Mouse (Mus musculus) kidney, embryonic 16.5 days (tissue): Measurements from ENCODE around the gene Tinagl1. TPM values are rescaled to one million over a fixed set of nuclear protein-coding genes. Genes with fewer than 3 reads are reported as not detected.

Experiments used
- ATAC-seq: fragments of 200-750 bp; cut with Nextera tagmentation; 2 replicates; pipeline ENCODE4 v1.8.0; 2017; ENCODE audit warnings: moderate TSS enrichment; ENCODE audit not compliant: low FRiP score, low TSS enrichment
- H3K27ac ChIP-seq: fragments of 300-500 bp; sonication (generic); 2 replicates; pipeline ENCODE4 v1.5.1; 2014; ENCODE audit warnings: low read length
- H3K27me3 ChIP-seq: fragments of 300-500 bp; sonication (generic); 2 replicates; pipeline ENCODE4 v1.6.1; 2014; ENCODE audit warnings: low read length, control low read depth, mixed read lengths; ENCODE audit not compliant: insufficient read depth
- H3K36me3 ChIP-seq: fragments of 300-500 bp; sonication (generic); 2 replicates; pipeline ENCODE4 v1.6.1; 2014; ENCODE audit warnings: low read length, control low read depth, mixed read lengths; ENCODE audit not compliant: insufficient read depth
- H3K4me1 ChIP-seq: fragments of 300-500 bp; sonication (generic); 2 replicates; pipeline ENCODE4 v1.6.1; 2014; ENCODE audit warnings: low read length, control low read depth, mixed read lengths; ENCODE audit not compliant: insufficient read depth
- H3K4me2 ChIP-seq: fragments of 300-500 bp; sonication (generic); replicated peaks from 2 replicates; pipeline ENCODE4 v1.6.1; 2014; ENCODE audit warnings: low read depth, low read length
- H3K4me3 ChIP-seq: fragments of 300-500 bp; sonication (generic); 2 replicates; pipeline ENCODE4 v1.5.1; 2014; ENCODE audit warnings: mild to moderate bottlenecking, low read length
- H3K9ac ChIP-seq: fragments of 300-500 bp; sonication (generic); replicated peaks from 2 replicates; pipeline ENCODE4 v1.6.1; 2014; ENCODE audit warnings: low read length
- H3K9me3 ChIP-seq: fragments of 300-500 bp; sonication (generic); 2 replicates; pipeline ENCODE4 v1.6.1; 2016; ENCODE audit warnings: low read length, control low read depth
- WGBS: fragments of 180-500 bp; shearing (Covaris S2); extraction: QIAGEN DNeasy Blood & Tissue Kit; methylation state at CpG from one replicate; pipeline ENCODE4 v1.1.7; 2014; 5-methylcytosine and 5-hydroxymethylcytosine counted together
- polyA plus RNA-seq: library from polyadenylated mRNA; unstranded; fragments of >200 nt; fragmentation: Nextera tagmentation; extraction: Ambion mirVana; gene quantifications from 2 replicates; pipeline ENCODE4 v1.2.1, GENCODE M21; 2015

Gene Tinagl1
- polyA plus RNA-seq, 1 experiment from 2014 or later, result 93.4 TPM

DNA sequence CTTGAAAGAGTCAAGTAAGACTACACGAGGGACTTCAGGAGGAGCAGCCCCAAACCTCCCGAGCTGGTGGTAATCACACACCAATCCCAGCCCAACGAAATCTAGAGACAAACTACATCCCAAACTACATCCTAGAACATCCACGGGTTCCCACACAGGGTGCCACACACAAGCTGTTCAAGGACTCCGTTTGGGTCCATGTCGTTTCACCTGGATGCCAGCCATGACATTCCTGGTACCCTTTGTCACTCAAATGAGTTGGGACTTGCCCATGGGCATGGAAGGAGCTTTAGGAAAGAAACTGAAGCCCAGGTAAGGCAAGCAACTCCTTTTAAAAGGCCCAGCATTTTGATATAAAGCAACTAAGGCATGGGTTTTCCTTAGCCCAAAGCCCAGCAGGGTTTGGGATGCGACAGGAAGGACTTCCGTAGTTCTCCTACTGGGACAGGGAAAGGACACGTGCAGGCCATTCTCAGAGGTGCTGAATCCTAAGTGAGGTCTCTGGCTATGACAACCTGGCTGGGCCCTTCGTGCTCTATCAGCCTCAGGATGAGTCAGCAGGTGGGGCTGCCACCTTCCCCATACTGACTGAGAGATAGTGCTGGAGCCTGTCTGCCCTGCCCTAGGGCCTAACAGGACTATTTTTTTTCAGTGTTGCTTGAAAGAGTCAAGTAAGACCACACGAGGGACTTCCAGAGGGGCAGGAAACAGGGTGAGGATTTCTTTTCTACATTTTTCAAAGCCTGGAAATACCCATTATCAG lies 1.7 kb downstream of the Tinagl1 start:
- Histone ChIP-seq H3K4me1 (peaks cover 82% of the 10 kb centered on the region), H3K27ac (peak overlapping the region; percentile 74), H3K27me3 (0 out of 2 replicates have a peak, but pooled peaks cover 5% of the 10 kb centered on the region), H3K4me2 (peak overlapping the region; percentile 63), H3K9ac (peak overlapping the region; percentile 45), H3K4me3 (peak overlapping the region; percentile 34), H3K9me3 (no peaks in the 10 kb centered on the region), H3K36me3 (no peaks in the 10 kb centered on the region)
- WGBS, result 65% methylated on average over 11 of the region's 11 CpGs
- ATAC-seq, result no peak

DNA sequence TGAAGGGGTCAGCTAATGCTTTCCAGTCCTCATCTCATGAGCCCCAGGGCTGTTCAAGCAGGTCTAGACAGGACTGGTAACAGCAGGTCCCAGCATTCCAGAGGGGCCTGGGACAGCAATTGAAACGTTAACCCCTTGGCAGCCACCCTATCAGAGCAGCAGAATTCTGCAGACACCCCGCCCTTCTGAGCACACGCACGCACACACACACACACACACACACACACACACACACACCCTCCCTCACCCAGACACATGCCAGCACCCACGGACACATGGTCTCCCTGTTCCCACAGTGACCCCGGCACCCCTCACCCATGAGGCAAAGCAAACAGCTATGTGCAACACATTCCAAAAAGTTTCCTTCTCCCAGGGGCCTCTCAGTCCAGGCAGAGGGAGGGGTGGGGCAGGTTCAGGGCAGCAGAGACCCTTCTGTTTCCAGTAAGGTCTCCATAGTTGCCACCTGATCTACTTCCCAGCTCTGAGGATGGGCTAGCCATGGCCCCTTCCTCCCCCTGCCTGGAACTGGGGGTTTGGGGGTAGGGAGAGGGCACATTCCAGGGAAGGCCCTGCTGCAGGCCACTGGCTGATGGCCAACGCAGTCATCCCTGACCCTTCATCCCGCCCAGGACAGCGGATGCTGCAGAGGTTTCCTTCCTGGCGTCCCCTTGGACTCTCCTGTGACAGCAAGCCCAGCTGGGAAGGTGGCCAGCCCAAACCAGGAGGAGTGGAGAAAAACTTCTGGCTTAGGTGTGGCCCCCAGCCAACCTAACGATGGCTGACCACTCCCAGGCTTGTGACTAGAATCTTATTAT lies 2.8 kb downstream of the Tinagl1 start:
- Histone ChIP-seq H3K4me3 (peak overlapping the region; percentile 4; the same call in 1 of the 2 replicates), H3K9ac (peak overlapping the region; percentile 29; the same call in 1 of the 2 replicates), H3K27ac (peak overlapping the region; percentile 74), H3K4me1 (peaks cover 85% of the 10 kb centered on the region), H3K27me3 (0 out of 2 replicates have a peak, but pooled peaks cover 5% of the 10 kb centered on the region), H3K36me3 (no peaks in the 10 kb centered on the region), H3K4me2 (peak overlapping the region; percentile 33), H3K9me3 (no peaks in the 10 kb centered on the region)
- ATAC-seq, result peak; percentile 43
- WGBS, result 24% methylated on average over 11 of the region's 11 CpGs

DNA sequence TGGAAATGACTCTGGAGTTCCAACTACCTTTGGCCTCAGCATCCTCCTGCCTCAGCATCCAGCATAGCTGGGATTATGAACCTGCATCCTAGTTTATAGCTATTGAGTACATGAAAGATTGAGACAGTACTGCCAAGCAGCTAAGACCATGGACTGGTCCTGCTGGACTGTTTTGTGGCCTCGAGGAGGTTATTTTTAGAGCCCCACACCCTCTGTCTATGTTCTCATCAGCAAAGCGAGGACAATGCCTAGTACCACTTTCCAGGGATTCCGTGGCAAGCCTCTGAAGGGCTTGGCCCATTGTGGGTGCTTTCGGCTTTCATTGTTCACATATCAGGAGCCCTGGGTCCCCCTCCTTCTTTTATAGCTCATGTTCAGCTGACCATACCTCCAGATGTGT lies 4.6 kb downstream of the Tinagl1 start:
- H3K27ac ChIP-seq, result no peak overlapping the region
- no peak overlapping the region for H3K4me2 ChIP-seq
- no peaks in the 10 kb centered on the region for H3K36me3 ChIP-seq
- H3K27me3 ChIP-seq, result no peaks in the 10 kb centered on the region
- peaks cover 80% of the 10 kb centered on the region for H3K4me1 ChIP-seq
- 89% methylated on average over 4 of the region's 4 CpGs for WGBS
- H3K4me3 ChIP-seq, result no peak overlapping the region
- ATAC-seq, result no peak
- no peak overlapping the region for H3K9ac ChIP-seq
- H3K9me3 ChIP-seq, result no peaks in the 10 kb centered on the region

DNA sequence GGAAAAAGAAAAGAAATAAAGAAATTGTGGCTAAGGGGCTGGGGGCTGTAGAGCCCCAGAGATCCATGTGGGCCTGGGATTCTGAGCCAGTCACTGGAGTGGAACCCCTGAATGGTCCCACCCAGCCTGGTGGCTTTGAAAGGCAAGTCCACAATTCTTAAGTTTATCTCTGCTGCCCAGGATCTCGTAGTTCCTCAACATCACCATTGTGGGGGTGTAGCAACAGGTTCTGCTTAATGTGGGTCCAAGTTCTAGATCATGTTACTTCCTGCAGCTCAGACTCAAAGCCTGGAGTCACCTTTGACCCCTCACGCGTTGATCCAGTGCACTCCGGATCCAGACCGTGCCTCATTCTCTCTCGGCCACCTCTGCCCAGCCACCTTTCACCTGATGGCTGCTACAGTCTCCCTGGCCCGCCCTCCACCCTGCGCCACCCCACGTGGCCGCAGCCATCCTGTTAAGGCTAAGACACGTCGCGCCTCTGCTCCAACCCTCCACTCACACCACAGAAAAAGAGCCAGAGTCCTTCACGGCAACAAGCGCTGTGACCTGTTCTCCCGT lies 5.4 kb downstream of the Tinagl1 start:
- WGBS, result 62% methylated on average over 16 of the region's 16 CpGs

DNA sequence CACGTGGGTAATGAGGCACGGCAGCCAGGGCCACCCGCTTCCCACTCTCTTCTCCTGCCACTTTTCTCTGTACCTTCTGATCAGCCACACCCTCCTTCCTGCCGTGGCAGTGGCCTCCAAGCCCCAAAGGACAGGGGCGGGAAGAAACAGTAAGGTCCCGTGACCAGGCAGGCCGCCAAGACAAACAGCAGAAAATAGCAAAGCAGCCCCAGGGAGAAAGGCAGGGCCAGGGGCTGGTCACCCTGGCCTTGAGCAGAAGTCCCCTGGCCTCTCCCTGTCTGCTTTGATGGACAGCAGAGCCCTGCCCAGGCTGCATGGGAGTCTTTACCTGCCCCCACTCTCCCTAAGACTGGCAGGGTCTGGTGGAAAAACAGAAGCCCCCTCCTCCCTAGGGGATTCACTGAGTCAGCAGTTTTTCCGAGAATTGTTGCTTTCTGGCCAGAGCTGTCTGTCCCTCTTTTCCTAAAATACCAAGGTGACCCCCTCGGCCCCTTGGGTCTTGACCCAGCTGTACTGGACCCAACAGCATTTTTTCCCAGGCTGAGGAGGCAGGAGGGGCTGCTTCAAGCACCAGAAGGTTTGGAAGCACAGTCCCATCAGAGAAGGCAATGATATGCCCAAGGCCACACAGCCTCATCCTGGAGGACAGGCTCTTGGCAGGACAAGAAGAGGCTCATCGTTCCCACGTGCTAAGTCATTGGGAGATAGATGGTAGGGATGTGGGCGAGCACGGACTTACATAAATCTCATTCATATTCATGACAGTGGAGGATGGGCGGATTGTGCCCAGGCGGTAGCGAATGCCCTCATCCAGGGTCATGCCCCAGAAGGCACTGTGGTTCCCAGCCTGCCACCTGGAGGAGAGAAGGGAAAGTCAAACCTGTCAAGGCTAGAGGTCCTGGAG lies 6.4 kb downstream of the Tinagl1 start:
- Histone ChIP-seq H3K9me3 (no peaks in the 10 kb centered on the region), H3K27me3 (no peaks in the 10 kb centered on the region), H3K4me3 (no peak overlapping the region), H3K27ac (peak overlapping the region; percentile 64), H3K36me3 (no peaks in the 10 kb centered on the region), H3K4me1 (peaks cover 70% of the 10 kb centered on the region), H3K4me2 (peak overlapping the region; percentile 37), H3K9ac (0 out of 2 replicates have a peak overlapping the region, but pooled peaks have one; percentile 24)
- peak; percentile 79 for ATAC-seq
- WGBS, result 21% methylated on average over 16 of the region's 16 CpGs

More for the DNA sequence above, 5.4 kb downstream of the Tinagl1 start:
- Histone ChIP-seq H3K4me2 (no peak overlapping the region), H3K36me3 (no peaks in the 10 kb centered on the region), H3K4me3 (no peak overlapping the region), H3K9me3 (no peaks in the 10 kb centered on the region), H3K27ac (no peak overlapping the region), H3K27me3 (no peaks in the 10 kb centered on the region), H3K4me1 (peaks cover 71% of the 10 kb centered on the region), H3K9ac (no peak overlapping the region)
- no peak for ATAC-seq

DNA sequence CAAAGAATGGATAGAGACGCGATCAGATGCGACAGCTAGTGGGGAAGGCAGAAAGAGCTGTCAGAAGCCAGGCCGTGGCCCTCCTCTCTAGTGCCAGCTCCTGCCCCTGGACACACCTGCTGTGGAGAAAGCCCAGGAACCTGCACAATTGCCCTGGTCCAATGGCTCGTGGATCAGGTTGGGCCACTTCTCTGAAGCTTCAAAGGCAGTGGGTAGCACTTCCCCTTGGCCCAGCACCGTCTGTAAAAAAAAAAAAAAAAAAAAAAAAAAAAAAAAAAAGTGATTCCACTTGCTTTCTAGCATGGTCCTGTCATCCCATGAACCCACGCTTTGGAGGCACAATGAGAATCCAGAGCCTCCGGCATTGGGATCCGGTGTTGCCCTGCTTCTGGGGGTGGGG lies 7.1 kb downstream of the Tinagl1 start:
- H3K4me1 ChIP-seq, result peaks cover 69% of the 10 kb centered on the region
- H3K27ac ChIP-seq, result peak overlapping the region; percentile 64
- H3K36me3 ChIP-seq, result no peaks in the 10 kb centered on the region
- WGBS, result 25% methylated on average over 9 of the region's 9 CpGs
- ATAC-seq, result no peak
- H3K9me3 ChIP-seq, result no peaks in the 10 kb centered on the region
- peak overlapping the region; percentile 37 for H3K4me2 ChIP-seq
- no peak overlapping the region for H3K4me3 ChIP-seq
- no peaks in the 10 kb centered on the region for H3K27me3 ChIP-seq
- 0 out of 2 replicates have a peak overlapping the region, but pooled peaks have one; percentile 24 for H3K9ac ChIP-seq

DNA sequence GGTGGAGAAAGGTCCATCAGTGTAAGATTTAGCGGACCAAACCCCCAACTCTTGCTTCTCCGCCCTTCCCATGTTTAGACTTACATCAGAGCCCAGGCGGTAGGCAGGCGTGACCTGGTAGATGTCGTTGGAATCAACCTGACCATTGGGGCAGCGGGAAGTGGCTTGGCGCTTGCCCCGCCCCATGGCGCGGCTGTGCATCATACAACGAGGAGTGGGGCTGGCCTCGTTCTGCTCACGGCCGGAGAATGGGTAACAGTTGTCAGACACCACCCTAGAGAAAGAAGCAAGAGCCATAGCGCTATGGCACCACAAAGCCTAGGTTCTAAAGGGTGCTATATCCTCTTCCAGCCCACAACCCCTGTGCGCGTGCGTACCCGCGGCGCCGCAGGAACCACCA lies 7.6 kb downstream of the Tinagl1 start:
- H3K4me3 ChIP-seq, result no peak overlapping the region

DNA sequence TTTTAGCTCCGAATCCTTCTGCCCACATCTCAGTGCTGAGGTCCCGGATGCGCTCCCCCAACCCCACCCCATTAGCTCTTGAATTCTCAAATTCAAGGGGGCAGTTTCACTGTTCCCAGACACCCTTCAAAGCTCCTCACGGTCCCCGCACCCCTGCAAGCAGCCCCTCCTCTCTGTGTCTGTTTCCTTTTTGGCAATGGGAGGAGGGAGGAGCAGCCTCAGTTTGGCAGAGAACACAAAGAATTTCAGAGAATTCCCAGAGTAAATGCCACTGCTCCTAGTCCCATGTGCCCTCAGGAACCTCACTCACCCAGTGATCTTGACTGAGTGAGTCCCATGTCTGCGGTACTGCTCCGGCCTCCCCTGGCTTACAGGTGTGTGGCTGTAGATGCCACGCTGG lies 8.3 kb downstream of the Tinagl1 start:
- H3K9me3 ChIP-seq, result no peaks in the 10 kb centered on the region
- no peaks in the 10 kb centered on the region for H3K27me3 ChIP-seq
- no peak for ATAC-seq
- H3K4me1 ChIP-seq, result peaks cover 57% of the 10 kb centered on the region
- H3K4me2 ChIP-seq, result no peak overlapping the region
- no peak overlapping the region for H3K27ac ChIP-seq
- 72% methylated on average over 8 of the region's 8 CpGs for WGBS
- no peaks in the 10 kb centered on the region for H3K36me3 ChIP-seq
- H3K9ac ChIP-seq, result no peak overlapping the region
- H3K4me3 ChIP-seq, result no peak overlapping the region

More for the DNA sequence above, 7.6 kb downstream of the Tinagl1 start:
- Histone ChIP-seq H3K9ac (0 out of 2 replicates have a peak overlapping the region, but pooled peaks have one; percentile 24), H3K27me3 (no peaks in the 10 kb centered on the region), H3K9me3 (no peaks in the 10 kb centered on the region), H3K36me3 (no peaks in the 10 kb centered on the region), H3K4me1 (peaks cover 64% of the 10 kb centered on the region), H3K27ac (peak overlapping the region; percentile 64; the same call in 1 of the 2 replicates), H3K4me2 (peak overlapping the region; percentile 37)
- ATAC-seq, result no peak
- WGBS, result 45% methylated on average over 22 of the region's 22 CpGs

DNA sequence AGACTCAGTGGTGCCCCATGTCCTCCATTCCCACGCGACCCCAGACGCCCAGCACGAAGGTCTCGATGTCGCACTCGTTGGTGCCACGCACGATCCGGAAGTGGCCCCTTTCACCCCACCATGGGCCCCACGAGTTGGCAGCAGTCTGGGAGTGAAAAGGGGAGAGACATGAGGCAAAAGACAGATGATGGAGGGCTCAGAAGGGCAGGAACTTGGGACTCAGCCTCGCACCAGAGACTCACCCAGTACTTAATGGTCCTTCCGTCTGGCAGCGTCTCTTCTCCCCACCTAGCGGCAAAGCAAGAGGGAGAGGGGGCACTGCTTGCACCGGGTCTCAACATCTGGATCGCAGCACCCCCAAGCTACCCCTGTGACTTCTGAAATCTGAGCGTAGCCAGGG lies 8.9 kb downstream of the Tinagl1 start:
- ATAC-seq, result no peak
- Histone ChIP-seq H3K4me2 (no peak overlapping the region), H3K4me1 (peaks cover 51% of the 10 kb centered on the region), H3K36me3 (no peaks in the 10 kb centered on the region), H3K4me3 (no peak overlapping the region), H3K9me3 (no peaks in the 10 kb centered on the region), H3K9ac (no peak overlapping the region), H3K27me3 (no peaks in the 10 kb centered on the region), H3K27ac (no peak overlapping the region)
- 75% methylated on average over 18 of the region's 18 CpGs for WGBS
